Mouse (Mus musculus) liver, embryonic 14.5 days (tissue): Measurements from ENCODE around the gene Gm16253.

Experiments used
- CTCF ChIP-seq: IDR thresholded peaks from 2 replicates; pipeline ENCODE4 v1.5.1; 2016; ENCODE audit warnings: antibody characterized with exemption, low read depth, control low read depth
- EP300 ChIP-seq: IDR thresholded peaks from 2 replicates; pipeline ENCODE4 v1.6.1; 2016; ENCODE audit warnings: antibody characterized with exemption, low read depth

DNA sequence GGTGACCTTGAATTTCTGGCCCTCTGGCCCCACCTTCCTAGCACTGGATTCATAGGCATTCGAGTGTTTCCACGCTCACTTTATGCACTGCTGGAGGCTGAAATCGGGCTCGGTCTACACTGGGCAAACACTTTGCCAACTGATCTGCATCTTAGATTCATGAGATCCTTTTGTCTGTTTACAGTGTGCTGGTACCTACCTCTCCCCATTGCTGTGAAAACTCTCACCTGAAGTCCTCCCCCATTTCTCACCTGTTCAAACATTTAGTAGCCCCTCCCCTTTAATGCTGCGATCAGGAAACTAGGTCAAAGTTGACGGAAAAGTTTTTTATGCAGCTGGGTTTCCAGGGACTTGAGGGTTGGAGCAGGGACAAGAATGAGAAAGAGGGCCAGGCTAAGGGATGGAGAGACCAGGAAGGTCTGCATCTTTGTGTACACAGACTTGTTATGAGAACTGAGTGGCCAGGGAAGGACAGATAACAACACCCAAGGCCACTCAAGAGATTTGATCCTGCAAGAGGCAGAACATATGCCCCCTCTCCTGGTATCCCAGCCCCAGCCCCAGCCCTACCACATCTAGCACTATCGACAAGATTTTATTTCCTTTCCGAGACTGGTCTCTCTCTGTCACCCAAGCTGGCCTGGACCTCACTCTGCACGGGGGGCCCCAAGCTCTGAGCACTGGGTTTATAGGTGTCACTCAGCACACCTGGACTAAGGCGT is 12.7 kb upstream of the Gm16253 start:
- TF ChIP-seq EP300 = no peak
- no peak for TF ChIP-seq CTCF
